Mouse (Mus musculus) C2C12 (cell line): Measurements from ENCODE around the gene Pde10a.

Experiments
- CTCF ChIP-seq: IDR thresholded peaks from one replicate; pipeline ENCODE4 v1.5.1; 2011; ENCODE audit not compliant: control insufficient read depth, insufficient read depth, insufficient read length
- FOSL1 ChIP-seq: IDR thresholded peaks from one replicate; pipeline ENCODE4 v1.8.0; 2011; ENCODE audit warnings: mild to moderate bottlenecking, low read length; ENCODE audit not compliant: poor library complexity, insufficient read depth, severe bottlenecking
- MYOD1 ChIP-seq: IDR thresholded peaks from one replicate; pipeline ENCODE4 v1.6.1; 2011; ENCODE audit warnings: low read depth; ENCODE audit not compliant: control insufficient read depth, insufficient read length
- MYOG ChIP-seq: IDR thresholded peaks from one replicate; pipeline ENCODE4 v1.6.1; 2011; ENCODE audit not compliant: control insufficient read depth, insufficient read length; ENCODE audit errors: extremely low read depth

- TF ChIP-seq FOSL1 (no peak), MYOD1 (no peak), CTCF (no peak), MYOG (no peak)
These were observed 114.7 kb downstream of the Pde10a start for GRCm38 (mm10) chr17:8639703-8640380.
